Mouse (Mus musculus) liver, embryonic 13.5 days (tissue): ENCODE measurements at regions not wholly inside any gene's neighbourhood (a gene's known extent, or its start where the extent isn't known, plus 50 kb on each side); places are given as distances from the start of the nearest gene placed in this dataset.

Source experiments
- ATAC-seq: fragments of 200-750 bp; cut with Nextera tagmentation; 2 replicates; pipeline ENCODE4 v1.8.0; 2017; ENCODE audit warnings: low read depth, mild to moderate bottlenecking, moderate number of reproducible peaks, moderate library complexity
- DNase-seq: peaks from one replicate; pipeline ENCODE4 v3.0.0; 2022
- H3K27ac ChIP-seq: fragments of 300-500 bp; sonication (generic); 2 replicates; pipeline ENCODE4 v1.5.1; 2015; ENCODE audit warnings: moderate library complexity, mild to moderate bottlenecking, inconsistent platforms
- H3K27me3 ChIP-seq: fragments of 300-500 bp; sonication (generic); 2 replicates; pipeline ENCODE4 v1.6.1; 2015; ENCODE audit warnings: mild to moderate bottlenecking, inconsistent platforms
- H3K36me3 ChIP-seq: fragments of 300-500 bp; sonication (generic); 2 replicates; pipeline ENCODE4 v1.6.1; 2015; ENCODE audit warnings: mild to moderate bottlenecking, inconsistent platforms
- H3K4me1 ChIP-seq: fragments of 300-500 bp; sonication (generic); replicated peaks from 2 replicates; pipeline ENCODE4 v1.6.1; 2015; ENCODE audit warnings: inconsistent platforms
- H3K4me2 ChIP-seq: fragments of 300-500 bp; sonication (generic); 2 replicates; pipeline ENCODE4 v1.6.1; 2015; ENCODE audit warnings: inconsistent platforms, mild to moderate bottlenecking, moderate library complexity
- H3K4me3 ChIP-seq: fragments of 300-500 bp; sonication (generic); replicated peaks from 2 replicates; pipeline ENCODE4 v1.5.1; 2015; ENCODE audit warnings: mild to moderate bottlenecking, inconsistent platforms
- H3K9ac ChIP-seq: fragments of 300-500 bp; sonication (generic); 2 replicates; pipeline ENCODE4 v1.6.1; 2015; ENCODE audit warnings: mild to moderate bottlenecking, inconsistent platforms
- H3K9me3 ChIP-seq: fragments of 300-500 bp; sonication (generic); replicated peaks from 2 replicates; pipeline ENCODE4 v1.6.1; 2016; ENCODE audit warnings: inconsistent platforms
- WGBS: fragments of 180-500 bp; shearing (Covaris S2); methylation state at CpG from one replicate; pipeline ENCODE4 v1.1.7; 2015; ENCODE audit not compliant: insufficient replicate concordance; 5-methylcytosine and 5-hydroxymethylcytosine counted together

DNA sequence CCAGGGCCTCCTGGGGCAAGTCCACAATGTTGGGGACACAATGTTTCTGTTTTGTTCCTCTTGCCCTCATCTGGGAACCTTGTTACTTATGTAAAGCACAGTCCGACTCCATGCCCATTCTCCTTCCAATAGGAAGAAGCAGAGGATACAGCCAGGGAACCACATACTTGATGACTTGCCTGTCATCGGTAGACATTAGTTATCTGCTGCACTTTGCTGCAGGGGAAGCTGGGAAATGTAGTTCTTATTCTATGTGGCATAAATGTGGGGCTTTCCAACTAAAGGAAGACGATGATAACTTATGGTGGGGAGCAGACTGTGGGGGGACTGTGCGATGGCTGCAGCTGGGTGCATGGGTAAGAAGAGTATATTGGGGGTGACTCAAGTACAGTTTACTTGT is 252.0 kb downstream of the Matn1 start:
- H3K4me2 ChIP-seq = no peak overlapping the region
- no peak overlapping the region for H3K27ac ChIP-seq
- H3K27me3 ChIP-seq = no peaks in the 10 kb centered on the region
- WGBS = 68% methylated on average over 4 of the region's 4 CpGs
- no peak for DNase-seq
- H3K9ac ChIP-seq = no peak overlapping the region
- no peaks in the 10 kb centered on the region for H3K36me3 ChIP-seq
- H3K9me3 ChIP-seq = no peaks in the 10 kb centered on the region
- no peaks in the 10 kb centered on the region for H3K4me1 ChIP-seq
- no peak for ATAC-seq
- no peak overlapping the region for H3K4me3 ChIP-seq

DNA sequence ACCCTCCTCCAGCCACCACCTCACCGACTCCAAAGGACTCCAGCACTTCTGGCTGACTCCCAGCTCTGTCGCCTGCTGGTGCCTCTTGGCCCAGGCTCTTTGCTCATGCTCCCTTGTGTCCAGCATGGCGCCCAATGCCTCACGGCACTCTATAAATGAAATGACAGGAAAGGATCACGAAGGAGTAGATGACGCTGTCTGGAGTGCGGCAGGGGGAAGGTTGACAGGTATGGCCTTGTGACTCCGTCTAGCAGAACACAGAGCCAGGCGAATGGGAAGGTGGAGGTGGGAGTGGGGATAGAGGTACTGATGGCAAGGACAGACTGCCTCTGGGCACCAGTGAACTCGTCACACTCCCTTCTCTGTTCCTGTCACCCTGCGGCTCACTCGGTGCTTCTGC is 259.5 kb downstream of the Matn1 start:
- ATAC-seq (no peak), DNase-seq (no peak)
- Histone ChIP-seq H3K4me1 (no peaks in the 10 kb centered on the region), H3K27ac (no peak overlapping the region), H3K9me3 (peaks cover 6% of the 10 kb centered on the region; the same call in 1 of the 2 replicates), H3K4me3 (no peak overlapping the region), H3K4me2 (no peak overlapping the region), H3K36me3 (no peaks in the 10 kb centered on the region), H3K9ac (no peak overlapping the region), H3K27me3 (no peaks in the 10 kb centered on the region)
- 73% methylated on average over 12 of the region's 12 CpGs for WGBS

DNA sequence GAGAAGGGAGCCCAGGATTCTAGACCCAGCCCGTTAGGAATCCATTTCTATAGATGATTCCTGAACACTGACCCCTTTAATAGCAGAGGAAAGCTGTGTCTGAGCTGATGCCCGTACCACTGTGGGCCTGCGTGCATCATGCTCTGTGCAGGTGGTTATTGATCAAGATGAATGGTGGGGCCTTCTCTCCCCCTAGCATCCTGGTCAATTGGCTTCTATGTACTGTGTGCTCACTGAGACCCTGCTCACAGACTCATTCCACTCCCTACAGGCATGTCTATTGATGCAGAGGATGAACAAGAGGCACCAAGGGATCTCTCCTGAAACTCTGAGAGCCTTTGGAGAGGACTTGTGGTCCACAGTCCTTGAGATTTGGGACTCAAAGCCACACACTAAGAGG is 260.5 kb downstream of the Matn1 start:
- H3K36me3 ChIP-seq = no peaks in the 10 kb centered on the region
- ATAC-seq (no peak), DNase-seq (no peak)
- H3K9ac ChIP-seq = no peak overlapping the region
- H3K4me3 ChIP-seq = no peak overlapping the region
- no peaks in the 10 kb centered on the region for H3K4me1 ChIP-seq
- no peaks in the 10 kb centered on the region for H3K27me3 ChIP-seq
- H3K9me3 ChIP-seq = peaks cover 6% of the 10 kb centered on the region; the same call in 1 of the 2 replicates
- 57% methylated on average over 3 of the region's 3 CpGs for WGBS
- H3K4me2 ChIP-seq = no peak overlapping the region
- no peak overlapping the region for H3K27ac ChIP-seq

DNA sequence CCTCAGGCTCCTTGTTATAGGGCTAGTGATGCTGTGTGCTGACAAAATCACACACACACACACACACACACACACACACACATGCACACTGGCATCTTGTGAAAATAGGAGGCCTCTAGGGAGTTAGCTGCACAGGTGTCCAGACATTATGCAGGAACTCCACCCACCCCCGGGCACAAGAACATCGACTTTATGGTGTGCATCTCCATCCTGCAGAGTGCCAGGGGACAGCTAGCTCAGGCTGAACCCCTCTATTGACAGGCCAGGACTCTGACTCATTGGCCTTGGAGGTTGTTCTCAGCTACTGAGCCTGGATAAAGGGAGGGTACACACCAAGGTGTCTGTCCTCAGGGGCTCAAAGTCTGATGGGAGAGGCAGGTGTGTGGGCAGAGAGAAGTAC is 260.9 kb downstream of the Matn1 start:
- Histone ChIP-seq H3K4me1 (no peaks in the 10 kb centered on the region), H3K9me3 (peaks cover 8% of the 10 kb centered on the region; the same call in 1 of the 2 replicates), H3K27me3 (no peaks in the 10 kb centered on the region), H3K27ac (no peak overlapping the region), H3K4me3 (no peak overlapping the region), H3K4me2 (no peak overlapping the region), H3K9ac (no peak overlapping the region), H3K36me3 (no peaks in the 10 kb centered on the region)
- WGBS = 50% methylated on average over 2 of the region's 2 CpGs
- no peak for DNase-seq
- no peak for ATAC-seq

DNA sequence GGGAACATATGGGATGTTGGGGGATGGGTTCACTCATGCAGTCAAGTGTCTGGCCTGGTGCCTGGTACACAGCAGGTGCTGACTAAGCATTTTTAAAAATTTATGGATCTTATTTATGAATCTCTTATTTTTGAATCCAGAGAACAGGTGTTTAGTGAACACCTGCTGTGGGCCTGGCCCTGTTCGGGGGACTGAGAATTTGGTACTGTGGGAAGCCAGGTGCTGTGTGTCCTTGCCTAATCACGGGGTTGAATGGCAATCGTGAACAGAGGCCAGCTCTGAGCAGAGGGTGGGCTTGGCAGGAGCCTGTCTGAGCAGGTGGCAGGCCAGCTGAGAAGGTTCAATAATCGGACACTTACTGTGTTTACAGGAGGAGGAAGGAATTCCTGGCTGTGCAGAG is 261.5 kb downstream of the Matn1 start:
- Histone ChIP-seq H3K4me2 (no peak overlapping the region), H3K4me3 (no peak overlapping the region), H3K9me3 (peaks cover 13% of the 10 kb centered on the region), H3K9ac (no peak overlapping the region), H3K36me3 (no peaks in the 10 kb centered on the region), H3K27ac (no peak overlapping the region), H3K4me1 (no peaks in the 10 kb centered on the region), H3K27me3 (no peaks in the 10 kb centered on the region)
- 49% methylated on average over 4 of the region's 4 CpGs for WGBS
- DNase-seq = no peak
- no peak for ATAC-seq

DNA sequence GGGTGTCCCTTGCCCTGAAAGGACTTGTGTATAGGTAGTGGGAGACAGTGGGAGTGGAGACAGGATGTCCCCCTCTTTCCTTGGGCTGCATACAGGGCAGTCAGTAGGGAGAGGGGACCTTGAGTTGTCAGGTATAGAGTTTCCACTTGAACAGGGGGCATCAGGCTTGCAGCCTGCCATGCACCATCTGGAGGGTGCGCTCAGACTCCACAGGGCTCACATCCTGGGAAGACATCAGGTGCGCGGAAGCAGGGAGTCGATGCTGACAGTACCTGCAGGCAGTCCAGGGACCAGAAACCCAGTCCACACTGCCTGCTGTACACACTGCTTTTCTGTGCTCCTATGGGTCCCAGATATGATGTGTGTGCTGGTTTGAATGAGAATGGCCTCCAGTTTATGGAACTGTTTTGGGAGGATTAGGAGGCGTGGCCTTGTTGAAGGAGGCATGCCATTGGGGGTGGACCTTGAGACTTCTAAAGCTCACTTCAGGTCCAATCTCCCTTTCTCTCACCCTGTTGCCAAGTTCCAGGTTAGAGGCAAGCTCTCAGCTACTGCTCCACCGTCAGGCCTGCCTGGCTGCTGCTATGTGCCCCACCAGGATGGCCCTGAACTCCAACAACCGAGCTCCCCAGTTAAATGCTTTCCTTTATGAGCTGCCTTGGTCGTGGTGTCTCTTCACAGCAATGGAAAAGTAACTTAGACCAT is 262.1 kb downstream of the Matn1 start:
- Histone ChIP-seq H3K27ac (no peak overlapping the region), H3K27me3 (no peaks in the 10 kb centered on the region), H3K4me3 (no peak overlapping the region), H3K4me1 (no peaks in the 10 kb centered on the region), H3K4me2 (no peak overlapping the region), H3K9ac (no peak overlapping the region), H3K36me3 (no peaks in the 10 kb centered on the region), H3K9me3 (peaks cover 19% of the 10 kb centered on the region)
- WGBS = 70% methylated on average over 8 of the region's 8 CpGs
- ATAC-seq (no peak), DNase-seq (no peak)

DNA sequence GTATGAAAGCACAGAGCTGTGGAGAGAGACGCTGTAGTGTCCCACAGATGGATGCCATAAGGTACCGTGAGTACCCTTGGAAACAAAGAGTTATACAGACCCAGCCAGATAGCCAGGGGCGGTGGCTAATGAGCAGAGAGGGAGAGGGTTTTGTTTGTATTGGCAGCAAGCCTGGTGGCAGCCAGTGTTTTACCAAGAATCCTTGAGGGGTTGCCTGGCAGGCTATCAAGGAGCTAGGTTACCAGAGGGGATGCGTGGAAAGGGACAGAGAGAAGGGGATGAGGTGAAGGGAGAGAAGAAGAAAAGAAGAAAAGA is 262.7 kb downstream of the Matn1 start:
- Histone ChIP-seq H3K27me3 (no peaks in the 10 kb centered on the region), H3K9me3 (peaks cover 19% of the 10 kb centered on the region), H3K4me1 (no peaks in the 10 kb centered on the region), H3K36me3 (no peaks in the 10 kb centered on the region), H3K9ac (no peak overlapping the region), H3K4me3 (no peak overlapping the region), H3K27ac (no peak overlapping the region), H3K4me2 (no peak overlapping the region)
- no peak for DNase-seq
- WGBS = 66% methylated on average over 4 of the region's 4 CpGs
- ATAC-seq = no peak

DNA sequence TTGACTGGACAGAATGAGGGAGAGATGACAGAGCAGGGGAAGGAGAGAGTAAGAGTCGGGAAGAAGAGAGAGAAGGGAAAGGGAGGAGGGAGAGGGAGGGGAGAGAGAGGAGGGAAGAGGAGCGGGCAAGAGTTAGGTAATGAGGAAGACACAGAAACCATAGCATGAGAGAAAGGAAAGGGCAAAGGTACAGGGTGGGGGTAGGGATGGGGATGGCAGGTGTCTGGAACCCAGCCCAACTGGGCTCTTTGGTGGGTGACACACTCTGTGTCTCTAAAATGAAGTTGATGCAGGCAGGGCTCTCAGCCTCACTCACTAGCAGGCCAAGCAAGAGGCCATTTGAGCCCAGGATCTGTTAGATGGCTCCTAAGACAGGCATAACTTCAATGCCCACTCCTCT is 263.1 kb downstream of the Matn1 start:
- WGBS = 63% methylated on average over 2 of the region's 2 CpGs
- no peaks in the 10 kb centered on the region for H3K36me3 ChIP-seq
- no peak for DNase-seq
- no peak overlapping the region for H3K4me3 ChIP-seq
- ATAC-seq = no peak
- no peaks in the 10 kb centered on the region for H3K27me3 ChIP-seq
- no peak overlapping the region for H3K4me2 ChIP-seq
- no peaks in the 10 kb centered on the region for H3K4me1 ChIP-seq
- H3K9me3 ChIP-seq = peaks cover 19% of the 10 kb centered on the region
- H3K27ac ChIP-seq = no peak overlapping the region
- H3K9ac ChIP-seq = no peak overlapping the region

DNA sequence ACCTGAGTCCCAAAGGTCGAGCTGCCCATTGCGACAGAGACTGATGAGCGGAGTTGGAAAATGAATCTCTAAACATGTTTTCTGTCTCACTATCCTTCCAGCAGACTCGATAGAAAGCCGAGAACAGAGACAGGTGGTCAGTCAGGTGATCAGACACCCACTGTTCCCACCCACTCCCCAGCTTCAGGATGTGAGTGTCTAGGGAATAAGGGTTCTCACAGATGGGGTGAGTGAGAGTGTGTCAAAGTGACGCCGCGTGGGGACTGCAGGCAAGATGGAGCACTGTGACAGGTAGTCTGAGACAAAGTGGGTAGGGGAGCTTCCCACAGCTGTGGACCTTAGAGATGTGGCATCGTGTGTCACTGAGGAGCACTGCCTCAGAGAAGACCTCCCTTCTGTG is 264.0 kb downstream of the Matn1 start:
- WGBS = 63% methylated on average over 9 of the region's 9 CpGs
- H3K4me2 ChIP-seq = no peak overlapping the region
- H3K9me3 ChIP-seq = peaks cover 19% of the 10 kb centered on the region
- no peaks in the 10 kb centered on the region for H3K36me3 ChIP-seq
- ATAC-seq = no peak
- H3K4me1 ChIP-seq = no peaks in the 10 kb centered on the region
- H3K27ac ChIP-seq = no peak overlapping the region
- no peak overlapping the region for H3K4me3 ChIP-seq
- no peaks in the 10 kb centered on the region for H3K27me3 ChIP-seq
- H3K9ac ChIP-seq = no peak overlapping the region
- no peak for DNase-seq

DNA sequence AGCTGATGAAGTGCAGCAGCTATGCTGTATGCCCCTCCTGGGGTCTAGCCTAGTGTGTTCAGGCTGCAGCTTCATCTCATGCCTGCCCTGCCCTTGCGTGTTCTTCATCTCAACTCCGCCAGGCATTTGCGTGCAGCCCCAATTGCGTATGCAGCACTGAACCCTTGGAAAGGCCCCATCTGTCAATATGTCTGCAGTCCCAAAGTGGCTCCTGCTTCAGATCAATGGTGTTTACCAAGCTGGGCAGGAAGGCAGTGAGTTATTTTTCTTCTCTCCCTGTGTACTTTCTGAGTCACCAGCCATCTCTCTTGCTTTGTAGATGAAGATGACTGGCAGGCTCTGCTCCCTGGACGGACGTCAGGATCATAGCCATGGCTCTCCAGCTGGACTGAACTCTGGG is 264.5 kb downstream of the Matn1 start:
- H3K4me1 ChIP-seq = no peaks in the 10 kb centered on the region
- no peaks in the 10 kb centered on the region for H3K27me3 ChIP-seq
- H3K9ac ChIP-seq = no peak overlapping the region
- H3K4me3 ChIP-seq = no peak overlapping the region
- DNase-seq = no peak
- no peaks in the 10 kb centered on the region for H3K36me3 ChIP-seq
- no peak overlapping the region for H3K27ac ChIP-seq
- WGBS = 69% methylated on average over 6 of the region's 6 CpGs
- no peak for ATAC-seq
- H3K9me3 ChIP-seq = peaks cover 19% of the 10 kb centered on the region
- H3K4me2 ChIP-seq = no peak overlapping the region

DNA sequence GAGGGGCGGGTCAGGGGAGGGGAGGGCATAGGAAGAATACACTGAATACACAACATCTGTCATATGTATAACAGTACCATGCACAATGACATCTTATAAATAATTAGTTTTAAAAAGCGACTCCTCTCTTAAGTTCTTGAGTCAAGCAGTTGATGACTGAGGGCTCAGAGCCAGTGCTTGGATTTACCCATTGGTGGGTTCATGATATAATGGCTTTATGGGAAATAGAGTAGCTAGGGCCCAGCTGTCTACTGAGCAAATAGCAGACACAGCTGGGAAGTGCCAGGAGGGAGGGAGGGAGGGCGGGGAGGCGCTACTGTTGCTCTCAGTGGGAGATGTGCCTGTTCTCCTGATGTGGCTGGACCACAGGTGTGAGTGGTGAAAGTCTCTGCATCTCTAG is 268.5 kb downstream of the Matn1 start:
- Histone ChIP-seq H3K36me3 (no peaks in the 10 kb centered on the region), H3K27me3 (no peaks in the 10 kb centered on the region), H3K4me2 (no peak overlapping the region), H3K9ac (no peak overlapping the region), H3K4me1 (no peaks in the 10 kb centered on the region), H3K4me3 (no peak overlapping the region), H3K9me3 (peaks cover 13% of the 10 kb centered on the region), H3K27ac (no peak overlapping the region)
- DNase-seq = no peak
- WGBS = 34% methylated on average over 4 of the region's 4 CpGs
- ATAC-seq = no peak

DNA sequence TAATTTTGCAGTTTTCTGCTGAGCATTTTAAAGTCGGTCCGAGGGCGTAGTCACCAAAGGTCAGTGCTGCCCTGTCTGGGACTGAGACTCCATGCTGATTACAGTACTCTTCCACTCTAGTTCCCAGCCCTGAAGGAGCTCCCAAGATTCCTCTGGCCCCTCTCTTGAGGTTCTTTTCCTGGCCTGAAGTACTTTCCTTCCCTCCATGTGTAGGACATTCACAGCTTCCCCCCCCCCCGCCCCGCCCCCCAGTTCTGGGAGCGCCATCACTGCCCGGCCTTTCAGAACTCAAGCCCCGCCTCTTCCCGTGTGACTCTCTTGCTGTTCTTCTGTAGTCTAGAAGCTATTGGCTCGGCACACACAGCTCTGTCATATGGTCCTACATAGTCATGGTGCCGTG is 271.5 kb downstream of the Matn1 start:
- WGBS = 64% methylated on average over 11 of the region's 11 CpGs
- ATAC-seq (no peak), DNase-seq (no peak)
- no peak overlapping the region for H3K9ac ChIP-seq
- no peak overlapping the region for H3K4me2 ChIP-seq
- H3K27me3 ChIP-seq = no peaks in the 10 kb centered on the region
- H3K4me3 ChIP-seq = no peak overlapping the region
- H3K27ac ChIP-seq = no peak overlapping the region
- no peaks in the 10 kb centered on the region for H3K4me1 ChIP-seq
- H3K36me3 ChIP-seq = no peaks in the 10 kb centered on the region
- peaks cover 6% of the 10 kb centered on the region for H3K9me3 ChIP-seq
